Mouse (Mus musculus) heart, adult 18-20 months (tissue): Measurements from ENCODE around the gene Spcs2. TPM values are rescaled to one million over a fixed set of nuclear protein-coding genes. Genes with fewer than 3 reads are reported as not detected.
A peak's percentile ranks its signal among the peaks of the same experiment; 100 is the strongest.

ENCODE experiments used
- DNase-seq, 2 experiments: peaks; one replicate each; pipeline ENCODE4 v3.0.0; 2021 to 2022; ENCODE audit warnings: mixed read lengths in 1 of 2
- long read RNA-seq, 2 experiments: library from polyadenylated mRNA; stranded (forward); transcript quantifications; one replicate each; pipeline ENCODE4 v2.0.0; 2021
- total RNA-seq, 2 experiments: library from RNA; stranded (reverse); gene quantifications; 2 replicates each; pipeline ENCODE4 v1.2.3; 2021

The Spcs2 gene
- total RNA-seq: 10 to 100 TPM; 62.7 to 65.6 TPM
- long read RNA-seq, experiment 1, transcript Spcs2-204 (6 exons, 1,630 nt): minor isoform, 5 of 123 reads
- long read RNA-seq, experiment 1, transcript Spcs2-201 (5 exons, 2,909 nt): major isoform, 113 of 123 reads
- long read RNA-seq, experiment 1, partial matches to known transcripts: 3 of 123 reads
- long read RNA-seq, experiment 1, other reads (novel, unspliced or antisense): 1 of 123 reads
- long read RNA-seq, experiment 2, transcript Spcs2-201 (5 exons, 2,909 nt): major isoform, 56 of 61 reads
- long read RNA-seq, experiment 2, partial matches to known transcripts: 1 of 61 reads
- long read RNA-seq, experiment 2, other reads (novel, unspliced or antisense): 2 of 61 reads

DNA sequence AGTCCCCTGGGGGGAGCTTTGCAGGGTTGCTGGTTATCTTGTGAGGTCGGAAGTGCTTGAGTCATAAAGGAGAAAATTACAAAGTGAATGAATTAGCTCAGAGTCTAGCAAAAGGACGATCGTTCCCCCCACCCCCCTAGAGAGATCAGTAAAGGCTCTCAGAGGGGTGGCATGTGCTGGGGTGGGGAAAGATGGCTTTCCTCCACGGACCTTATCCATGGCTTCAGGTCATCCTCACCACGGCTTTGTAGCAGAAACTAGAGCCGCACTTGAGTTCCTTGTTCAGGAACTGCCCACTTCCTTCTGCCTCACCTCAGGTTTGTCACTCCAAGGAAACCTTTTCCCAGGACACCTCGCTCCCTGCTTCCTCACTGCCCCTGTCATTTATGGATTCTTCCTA is at the start of gene Spcs2:
TSS of gene Spcs2 (minus strand) at position 101 of the 400 bp plus-strand sequence.
- DNase-seq: no peak

GRCm38 (mm10) chr7:99911038-99911437 is 47.8 kb upstream of the Spcs2 start:
- no peak for DNase-seq

GRCm38 (mm10) chr7:99907463-99907862 is 44.2 kb upstream of the Spcs2 start:
- no peak for DNase-seq

- no peak for DNase-seq
Observed at GRCm38 (mm10) chr7:99906346-99906745, 43.1 kb upstream of the Spcs2 start.

GRCm38 (mm10) chr7:99904421-99905005 is 41.3 kb upstream of the Spcs2 start:
- no peak for DNase-seq

DNA sequence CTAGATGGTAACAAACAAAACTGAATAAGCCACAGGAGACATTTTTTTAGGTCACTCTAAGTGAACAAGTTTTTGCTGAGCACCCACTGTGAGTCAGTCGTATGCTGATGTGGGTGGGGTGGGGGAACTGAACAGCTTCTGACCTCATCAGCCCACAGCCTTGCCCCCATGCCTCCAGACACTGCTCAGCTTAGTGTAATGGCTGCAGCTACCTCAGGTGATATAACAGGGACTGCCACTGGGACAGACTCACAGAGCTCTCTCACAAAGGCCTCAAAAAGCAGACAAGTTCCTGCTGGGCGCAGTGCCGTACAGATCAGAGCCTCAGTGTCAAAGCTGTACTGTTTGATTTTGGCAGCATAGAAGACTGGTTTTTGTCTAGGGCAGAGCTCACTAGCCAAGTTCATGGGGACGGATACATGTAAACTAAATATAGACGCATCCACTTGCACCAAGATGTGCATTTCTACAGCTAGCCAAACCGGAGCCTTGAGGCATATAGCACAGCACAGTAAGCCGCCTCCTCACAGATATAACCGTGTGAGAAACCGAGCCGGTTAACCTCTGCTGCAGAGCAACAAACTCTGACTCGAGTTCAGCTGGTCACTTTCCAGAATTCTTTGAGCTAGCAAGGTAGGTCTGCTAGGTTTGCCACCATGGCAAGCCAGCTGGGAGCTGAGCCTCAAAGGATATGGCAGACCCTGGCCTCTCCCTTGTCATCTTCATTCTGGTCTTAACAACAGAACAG is 39.8 kb upstream of the Spcs2 start:
- peak in 1 of 2 experiments; percentile 13 for DNase-seq

DNA sequence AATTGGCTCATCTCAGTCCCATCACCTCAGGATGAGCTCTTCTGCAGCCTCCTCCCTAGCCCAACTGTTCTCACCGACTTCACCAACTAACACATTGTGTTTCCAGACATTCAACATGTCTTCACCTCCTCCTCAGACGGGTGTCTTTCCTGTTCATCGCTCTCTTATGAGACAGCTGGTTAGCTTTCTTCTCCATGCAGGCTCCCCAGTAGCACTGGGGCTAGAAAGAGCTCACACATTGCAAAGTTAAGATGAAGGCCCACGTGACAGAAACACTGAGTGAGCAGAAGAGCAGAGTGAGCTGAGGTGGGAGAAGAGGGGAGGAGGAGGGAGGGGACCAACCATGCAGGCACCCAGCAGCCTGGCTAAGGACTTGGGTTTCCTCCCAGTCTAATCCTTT is 38.9 kb upstream of the Spcs2 start:
- no peak for DNase-seq

- DNase-seq: no peak
Observed at GRCm38 (mm10) chr7:99896905-99897304, 33.6 kb upstream of the Spcs2 start.

DNA sequence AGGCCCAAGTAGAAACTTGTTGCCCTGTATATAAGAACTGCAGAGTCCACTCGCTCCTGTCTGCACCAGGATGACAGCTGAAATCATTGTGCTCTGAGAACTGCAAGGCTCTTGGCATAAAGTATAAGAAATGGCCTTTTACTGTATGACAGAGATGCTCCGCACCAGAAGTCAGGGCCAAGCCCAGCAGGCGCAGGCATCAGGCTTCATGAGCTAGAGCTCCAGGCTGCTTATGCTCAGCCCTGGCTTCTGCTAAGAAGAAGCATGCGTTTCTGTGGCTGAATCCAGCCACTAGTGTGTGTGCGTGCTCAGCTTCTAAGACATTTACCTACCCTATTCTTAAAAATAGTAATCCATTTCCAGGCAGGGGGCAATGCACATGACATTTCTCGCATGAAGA is 31.2 kb upstream of the Spcs2 start:
- DNase-seq: no peak

- DNase-seq: no peak
Observed at GRCm38 (mm10) chr7:99893967-99894366, 30.7 kb upstream of the Spcs2 start.

DNA sequence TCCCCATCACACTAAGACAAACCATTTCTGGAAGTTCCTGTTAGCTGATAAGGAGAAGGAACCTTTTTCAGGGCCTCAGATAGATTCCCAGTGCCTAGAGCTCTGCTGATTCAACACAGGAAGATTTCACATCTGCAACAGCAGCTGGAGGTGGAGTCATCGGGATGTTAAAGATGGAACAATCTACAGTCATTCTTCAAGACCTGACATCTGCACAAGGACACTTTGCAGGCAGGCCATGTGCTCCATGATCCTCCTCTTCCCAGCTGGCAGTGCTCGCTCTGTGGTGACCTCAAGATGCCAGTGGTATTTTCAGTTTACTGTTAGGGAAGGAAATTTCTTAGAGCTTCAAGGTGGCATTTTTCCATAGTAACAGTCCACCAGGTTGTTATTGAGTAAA is 29.1 kb upstream of the Spcs2 start:
- no peak for DNase-seq

GRCm38 (mm10) chr7:99891471-99891870 is 28.2 kb upstream of the Spcs2 start:
- DNase-seq: no peak

- DNase-seq: no peak
Observed at GRCm38 (mm10) chr7:99890168-99890755, 27.0 kb upstream of the Spcs2 start.

DNA sequence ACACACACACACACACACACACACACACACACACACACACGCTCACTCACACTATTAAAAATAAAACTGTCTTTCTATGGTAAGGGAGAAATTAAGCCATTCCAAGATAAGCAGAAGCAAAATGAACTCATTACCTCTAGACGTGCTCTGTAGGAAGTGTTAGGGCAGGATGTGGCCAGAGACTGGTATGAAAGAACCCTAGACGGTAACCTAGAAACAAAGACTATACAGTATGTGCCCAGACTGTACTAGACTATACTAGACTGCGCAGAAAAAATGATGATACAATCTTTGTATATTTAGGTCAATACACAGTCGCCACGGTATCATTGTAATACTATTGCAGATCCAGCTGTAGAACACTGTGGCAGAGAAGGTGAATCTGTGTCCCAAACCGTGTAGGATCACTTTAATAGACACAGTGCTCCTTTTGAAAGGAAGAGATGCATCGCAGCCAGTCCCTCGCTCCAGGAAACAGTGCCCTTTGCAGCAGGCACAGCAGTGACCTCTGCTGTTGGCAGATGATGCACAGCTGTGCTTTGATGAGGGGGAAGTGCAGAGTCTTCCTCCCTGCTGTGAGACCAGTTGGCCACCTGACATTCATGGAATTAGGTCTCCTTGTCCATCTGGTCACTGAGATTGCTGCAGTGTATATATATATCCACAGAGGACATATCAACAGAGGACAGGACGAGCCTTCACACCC is 26.1 kb upstream of the Spcs2 start:
- no peak for DNase-seq

- DNase-seq: no peak
Observed at GRCm38 (mm10) chr7:99887743-99888142, 24.5 kb upstream of the Spcs2 start.

DNA sequence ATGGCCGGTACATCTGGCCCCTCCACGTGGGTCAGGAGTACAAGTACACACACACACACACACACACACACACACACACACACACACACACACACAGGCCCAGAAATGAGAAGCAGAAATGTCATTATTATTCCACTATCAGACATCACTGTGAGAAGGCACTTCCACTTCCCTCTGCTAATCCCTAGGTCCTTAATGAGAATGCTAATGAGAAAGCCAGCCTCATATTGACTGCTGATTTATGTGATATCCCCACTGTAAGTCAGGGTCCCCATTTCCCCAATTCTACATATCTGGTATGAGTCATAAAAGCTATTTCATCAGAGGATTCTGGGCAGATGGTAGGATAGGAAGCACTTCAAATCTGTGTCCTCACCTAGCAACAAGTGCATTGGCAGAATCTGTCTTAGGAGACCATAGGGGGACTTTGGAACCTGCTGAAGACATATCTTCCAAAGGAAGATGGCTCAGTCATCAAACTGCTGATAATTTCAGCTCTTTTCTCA is 24.0 kb upstream of the Spcs2 start:
- DNase-seq: no peak

GRCm38 (mm10) chr7:99878254-99878653 is 15.0 kb upstream of the Spcs2 start:
- DNase-seq: no peak

- DNase-seq: peak; percentile 80 to 92
Observed at GRCm38 (mm10) chr7:99876345-99876744, 13.1 kb upstream of the Spcs2 start.

DNA sequence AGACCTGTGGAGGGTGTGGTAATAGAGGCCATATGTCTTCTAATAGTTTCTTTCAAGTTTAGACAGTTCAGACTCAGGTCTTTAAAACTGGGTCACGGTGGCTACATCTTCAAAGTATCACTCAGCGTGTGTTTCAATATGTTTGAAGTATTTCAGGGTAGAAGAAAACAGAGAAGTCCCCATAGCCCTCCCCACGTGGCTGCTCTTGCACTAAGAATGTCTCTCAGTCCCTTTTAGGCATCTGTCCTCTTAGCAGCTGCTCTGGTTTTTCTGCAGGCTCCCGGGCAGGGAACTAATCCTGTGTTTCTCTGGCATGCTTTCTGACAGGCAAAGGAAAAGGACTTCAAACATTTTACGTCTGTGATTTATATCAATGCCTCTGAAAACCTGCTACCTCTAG is 12.6 kb upstream of the Spcs2 start:
- DNase-seq: no peak

DNA sequence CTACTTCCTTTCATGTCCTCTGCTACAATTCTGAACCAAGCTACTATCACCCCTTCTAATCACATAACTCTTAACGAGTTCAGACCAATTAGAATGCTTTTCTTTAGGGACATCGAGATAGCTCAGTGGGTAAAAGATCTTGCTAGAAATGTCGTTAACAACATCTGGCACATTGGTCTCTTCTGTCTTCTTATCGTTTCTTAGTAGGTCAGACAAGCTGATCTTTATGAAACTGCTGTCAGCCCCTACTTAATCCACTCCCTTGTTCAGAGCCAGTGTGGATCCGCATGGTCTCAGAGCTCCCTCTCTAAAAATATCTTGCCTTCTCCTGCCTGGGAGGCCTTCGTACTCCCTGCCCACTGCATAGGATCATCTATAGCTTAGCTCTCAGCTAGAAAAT is 10.7 kb upstream of the Spcs2 start:
- DNase-seq: no peak

GRCm38 (mm10) chr7:99869296-99869695 is 6.0 kb upstream of the Spcs2 start:
- no peak for DNase-seq

DNA sequence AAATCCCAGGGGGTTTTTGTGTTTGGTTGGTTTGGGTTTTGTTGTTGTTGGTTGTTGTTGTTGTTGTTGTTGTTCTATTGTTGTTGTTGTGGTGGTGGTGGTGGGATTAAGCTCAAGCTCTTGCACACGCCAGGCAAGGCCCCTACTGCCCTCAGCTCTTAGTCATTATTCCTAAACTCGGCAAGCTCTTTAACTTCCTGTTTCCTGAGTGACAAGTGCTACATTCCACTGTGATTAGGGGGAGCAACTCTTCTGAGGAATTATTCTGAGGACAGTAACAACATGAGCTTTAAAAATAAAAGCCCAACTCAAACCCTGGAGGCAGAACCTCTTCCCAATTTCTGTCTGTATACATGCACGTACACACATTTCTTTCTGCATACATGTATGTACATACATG is 2.0 kb upstream of the Spcs2 start:
- DNase-seq: no peak
